In genomic region chr8:30289169-30289568, GRCm38 (mm10) we compare ENCODE assay signal across 19 mouse cellular contexts.
DNase-seq lines count a peak whose midpoint lies in the region; ATAC-seq lines count a peak whose summit lies in the region.
"Had no signal": no experiment of that assay in that cellular context is flagged by ENCODE, and none has a peak within 500 bp of the region (broad histone marks: within the 10 kb centered on the region; RNA-seq: fewer than 3 reads in every experiment).

No protein-coding gene starts in this region.

- 35% methylated on average over 4 of the region's 4 CpGs for WGBS in forebrain, embryonic 14.5 days
- 52% methylated on average over 4 of the region's 4 CpGs for WGBS in forebrain, embryonic 11.5 days

- no peak overlapping the region for H3K4me3 ChIP-seq in forebrain, embryonic 14.5 days (ENCODE audit: low read depth, low read length)
- no peak overlapping the region for H3K4me3 ChIP-seq in forebrain, embryonic 11.5 days (ENCODE audit: low read depth, low read length)
- H3K4me3 ChIP-seq: heart, embryonic 13.5 days; intestine, embryonic 15.5 days; limb, embryonic 12.5 days; liver, embryonic 15.5 days had no signal

- no peaks in the 10 kb centered on the region for H3K9me3 ChIP-seq in forebrain, embryonic 14.5 days (replicated peaks; ENCODE audit: control insufficient read depth, low read length)
- no peaks in the 10 kb centered on the region for H3K9me3 ChIP-seq in forebrain, embryonic 11.5 days (ENCODE audit: control insufficient read depth, low read length)
- H3K9me3 ChIP-seq: heart, embryonic 13.5 days; intestine, embryonic 15.5 days; limb, embryonic 12.5 days; liver, embryonic 15.5 days had no signal

- no peaks in the 10 kb centered on the region for H3K27me3 ChIP-seq in forebrain, embryonic 14.5 days (replicated peaks; ENCODE audit: control insufficient read depth, insufficient read depth, low read length)
- H3K27me3 ChIP-seq in forebrain, embryonic 11.5 days (ENCODE audit: control insufficient read depth, insufficient read depth, low read length) = no peaks in the 10 kb centered on the region
- H3K27me3 ChIP-seq: heart, embryonic 13.5 days; intestine, embryonic 15.5 days; limb, embryonic 12.5 days; liver, embryonic 15.5 days; Patski had no signal

- peak; percentile 37; the same call in 1 of the 2 replicates for ATAC-seq in forebrain, embryonic 14.5 days
- no peak for ATAC-seq in forebrain, embryonic 11.5 days (replicated peaks; ENCODE audit: low FRiP score)
- ATAC-seq: intestine, embryonic 15.5 days; Patski had no signal

- H3K4me2 ChIP-seq in forebrain, embryonic 14.5 days (ENCODE audit: low read length) = no peak overlapping the region
- no peak overlapping the region for H3K4me2 ChIP-seq in forebrain, embryonic 11.5 days (ENCODE audit: low read depth, low read length, severe bottlenecking)
- H3K4me2 ChIP-seq: heart, embryonic 13.5 days; intestine, embryonic 15.5 days; limb, embryonic 12.5 days; liver, embryonic 15.5 days had no signal

- H3K9ac ChIP-seq in forebrain, embryonic 14.5 days (ENCODE audit: low read length) = no peak overlapping the region
- no peak overlapping the region for H3K9ac ChIP-seq in forebrain, embryonic 11.5 days (ENCODE audit: low read length)
- H3K9ac ChIP-seq: heart, embryonic 13.5 days; intestine, embryonic 15.5 days; limb, embryonic 12.5 days; liver, embryonic 15.5 days had no signal

- H3K4me1 ChIP-seq in forebrain, embryonic 14.5 days (ENCODE audit: control insufficient read depth, insufficient read depth, low read length) = 0 out of 2 replicates have a peak, but pooled peaks cover 2% of the 10 kb centered on the region
- H3K4me1 ChIP-seq in forebrain, embryonic 11.5 days (replicated peaks; ENCODE audit: control insufficient read depth, insufficient read depth, low read length) = no peaks in the 10 kb centered on the region
- H3K4me1 ChIP-seq: heart, embryonic 13.5 days; intestine, embryonic 15.5 days; limb, embryonic 12.5 days; liver, embryonic 15.5 days had no signal

- no peak overlapping the region for H3K27ac ChIP-seq in forebrain, embryonic 14.5 days (ENCODE audit: low read depth, low read length)
- no peak overlapping the region for H3K27ac ChIP-seq in forebrain, embryonic 11.5 days (ENCODE audit: low read depth, low read length)
- H3K27ac ChIP-seq: heart, embryonic 13.5 days; intestine, embryonic 15.5 days; limb, embryonic 12.5 days; liver, embryonic 15.5 days had no signal

- H3K36me3 ChIP-seq in forebrain, embryonic 14.5 days (ENCODE audit: control insufficient read depth, insufficient read depth, low read length) = no peaks in the 10 kb centered on the region
- no peaks in the 10 kb centered on the region for H3K36me3 ChIP-seq in forebrain, embryonic 11.5 days (ENCODE audit: control insufficient read depth, insufficient read depth, low read length)
- H3K36me3 ChIP-seq: heart, embryonic 13.5 days; intestine, embryonic 15.5 days; limb, embryonic 12.5 days; liver, embryonic 15.5 days had no signal

- peak; percentile 60 for DNase-seq in forebrain, embryonic 14.5 days (ENCODE audit: low spot score)
- DNase-seq in forebrain, embryonic 11.5 days (ENCODE audit: low spot score) = no peak
- DNase-seq in brain, adult 2 months (ENCODE audit: low read depth, low spot score) = peak; percentile 67
- DNase-seq in layer of hippocampus, adult 11-12 months (ENCODE audit: low spot score) = peak; percentile 44
- DNase-seq in left cerebral cortex, adult 9 months (ENCODE audit: low spot score in 2 of 2) = peak; percentile 13 to 46
- no peak for DNase-seq in gastrocnemius, adult 8-10 months (ENCODE audit: low spot score in 2 of 2)
- no peak for DNase-seq in retina, embryonic 14.5 days (ENCODE audit: low spot score)
- DNase-seq in kidney, postnatal 25 days = no peak
- DNase-seq: cerebellum, adult 9-11 months; gastrocnemius, postnatal 14 days; kidney, postnatal 14 days; lung, postnatal 36 days; spleen, adult 18-20 months; thymus, postnatal 36 days had no signal

Comparison
In these comparisons a context has a peak if more than half of its experiments do, and no peak if none do; other contexts are left out.
1. DNase-seq: peak in forebrain, embryonic 14.5 days (single experiment), brain, adult 2 months (single experiment), layer of hippocampus, adult 11-12 months (single experiment) and left cerebral cortex, adult 9 months (2 of 2); none in forebrain, embryonic 11.5 days (single experiment), gastrocnemius, adult 8-10 months (0 of 2), retina, embryonic 14.5 days (single experiment) and kidney, postnatal 25 days (0 of 2).